Mouse (Mus musculus): ENCODE measurements around the gene Klhl26. TPM values are rescaled to one million over a fixed set of nuclear protein-coding genes. Genes with fewer than 3 reads are reported as not detected.

The Klhl26 gene
- polyA plus RNA-seq, 1 experiment = 10.0 TPM

GRCm38 (mm10) chr8:70504851-70505250 is 28.1 kb upstream of the Klhl26 start:
- TF ChIP-seq GATA1 (IDR thresholded peaks at IDR 0.05; ENCODE audit: low read length) = no peak

- TF ChIP-seq GATA1 (IDR thresholded peaks at IDR 0.05; ENCODE audit: low read length) = no peak
Observed at GRCm38 (mm10) chr8:70504291-70504716, 27.5 kb upstream of the Klhl26 start.

GRCm38 (mm10) chr8:70503062-70503750 is 26.4 kb upstream of the Klhl26 start:
- TF ChIP-seq GATA1 (IDR thresholded peaks at IDR 0.05; ENCODE audit: low read length) = no peak

GRCm38 (mm10) chr8:70502540-70502939 is 25.8 kb upstream of the Klhl26 start:
- no peak for TF ChIP-seq GATA1 (IDR thresholded peaks at IDR 0.05; ENCODE audit: low read length)

GRCm38 (mm10) chr8:70501820-70502529 is 25.2 kb upstream of the Klhl26 start:
- TF ChIP-seq GATA1 (IDR thresholded peaks at IDR 0.05; ENCODE audit: low read length) = no peak

DNA sequence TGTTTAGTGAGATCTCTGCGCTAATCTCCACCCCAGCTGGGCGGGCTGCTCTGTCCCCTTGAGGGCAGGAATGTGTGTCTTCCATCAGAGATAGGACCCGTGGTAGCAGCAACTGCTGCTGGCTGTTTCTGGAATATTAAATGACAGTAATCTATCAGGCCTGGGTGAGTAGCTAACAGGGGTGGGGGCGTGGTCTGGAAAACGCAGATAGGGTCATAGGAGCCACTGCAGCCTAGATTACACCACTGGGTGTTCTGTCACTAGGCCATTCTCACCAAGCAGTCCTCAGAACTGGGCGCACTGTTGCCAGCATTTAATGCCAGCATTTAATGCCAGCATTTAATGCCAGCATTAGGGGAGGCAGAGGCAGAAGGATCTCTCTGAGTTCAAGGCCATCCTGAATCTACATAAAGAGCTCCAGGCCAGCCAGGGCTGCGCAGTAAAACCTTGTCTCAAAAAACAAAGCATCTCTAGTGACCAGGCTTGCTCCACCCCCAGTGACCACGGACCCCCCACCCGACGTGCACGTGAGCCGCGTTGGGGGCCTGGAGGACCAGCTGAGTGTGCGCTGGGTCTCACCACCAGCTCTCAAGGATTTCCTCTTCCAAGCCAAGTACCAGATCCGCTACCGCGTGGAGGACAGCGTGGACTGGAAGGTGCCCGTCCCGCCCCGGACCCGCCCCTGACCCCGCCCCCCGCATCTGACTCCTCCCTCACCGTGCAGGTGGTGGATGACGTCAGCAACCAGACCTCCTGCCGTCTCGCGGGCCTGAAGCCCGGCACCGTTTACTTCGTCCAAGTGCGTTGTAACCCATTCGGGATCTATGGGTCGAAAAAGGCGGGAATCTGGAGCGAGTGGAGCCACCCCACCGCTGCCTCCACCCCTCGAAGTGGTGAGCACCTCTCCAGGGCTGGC is 23.9 kb upstream of the Klhl26 start:
- no peak for TF ChIP-seq GATA1 (IDR thresholded peaks at IDR 0.05; ENCODE audit: low read length)

DNA sequence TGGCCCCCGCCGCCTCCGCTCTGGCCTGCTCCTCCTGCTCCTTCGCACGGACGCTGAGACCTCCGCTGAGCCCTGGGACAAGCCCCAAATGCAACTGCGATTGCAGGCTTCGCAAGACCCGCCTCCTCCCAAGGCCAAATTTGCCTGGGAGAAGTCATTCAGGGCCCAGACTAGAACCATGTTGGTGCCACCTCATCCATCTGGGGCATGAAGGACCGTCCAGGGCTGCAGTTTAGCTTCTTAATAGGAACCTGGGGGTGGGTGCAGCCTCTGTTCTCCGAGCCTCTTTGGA is 18.9 kb upstream of the Klhl26 start:
- TF ChIP-seq GATA1 (IDR thresholded peaks at IDR 0.05; ENCODE audit: low read length) = no peak

- TF ChIP-seq GATA1 (IDR thresholded peaks at IDR 0.05; ENCODE audit: low read length) = no peak
Observed at GRCm38 (mm10) chr8:70495001-70495770, 18.4 kb upstream of the Klhl26 start.

DNA sequence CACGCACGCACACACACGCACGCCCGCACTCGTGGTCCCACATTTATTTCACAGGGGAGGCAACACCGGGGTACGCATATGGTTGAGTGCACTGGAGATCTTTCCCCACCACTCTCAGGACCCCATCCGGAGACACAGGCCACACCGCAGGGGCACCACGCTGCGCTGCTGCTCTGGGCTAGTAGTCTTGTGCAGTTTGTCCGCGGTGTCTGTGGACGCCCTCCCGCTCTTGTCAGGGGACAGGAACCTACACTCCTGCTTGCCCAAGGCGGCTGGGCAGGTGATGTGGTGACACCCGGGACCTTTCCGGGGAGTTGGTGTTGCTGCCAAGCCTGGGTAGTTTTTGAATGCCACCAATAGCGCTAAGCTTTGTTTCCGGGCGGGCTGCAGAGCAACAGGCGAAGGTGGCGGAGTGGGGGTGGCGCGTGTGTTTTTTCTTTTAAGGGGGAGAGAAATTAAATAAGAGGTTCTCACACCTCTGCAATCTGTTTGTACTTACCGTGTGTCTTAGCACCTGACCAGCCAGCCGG is 17.7 kb upstream of the Klhl26 start:
- no peak for TF ChIP-seq GATA1 (IDR thresholded peaks at IDR 0.05; ENCODE audit: low read length)

DNA sequence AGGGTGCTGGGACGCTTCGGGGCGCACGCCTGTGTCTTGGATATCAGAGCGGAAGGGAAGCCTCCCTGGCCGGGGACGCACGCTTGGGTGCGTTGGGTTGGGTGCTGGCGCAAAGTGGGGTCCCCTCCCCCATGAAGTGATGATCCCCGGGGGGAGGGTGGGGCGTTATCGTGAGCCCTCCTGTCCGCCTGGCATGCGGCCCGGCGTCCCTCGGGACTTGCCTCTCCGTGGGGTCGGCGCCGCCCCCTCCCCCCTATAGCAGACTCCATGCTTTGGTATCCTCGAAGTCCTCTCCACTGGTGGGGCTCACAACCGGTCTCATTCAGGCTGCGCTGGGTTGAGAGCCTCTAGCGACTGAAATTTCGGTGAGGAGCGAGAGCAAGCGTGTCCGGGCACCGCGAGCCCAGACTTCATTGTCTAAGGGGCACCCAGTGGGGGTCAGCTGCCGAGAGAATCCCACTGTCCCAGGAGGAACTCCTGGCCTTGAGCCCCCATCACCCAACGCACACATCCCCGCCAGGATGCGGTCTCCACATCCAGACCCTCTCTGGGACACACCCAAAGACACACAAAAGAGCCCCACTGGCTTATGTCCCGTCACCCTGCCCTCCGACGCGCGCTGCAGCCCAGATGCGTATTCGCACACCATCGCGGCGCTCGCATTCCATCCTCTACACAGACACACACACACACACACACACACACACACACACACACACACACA is 17.1 kb upstream of the Klhl26 start:
- no peak for TF ChIP-seq GATA1 (IDR thresholded peaks at IDR 0.05; ENCODE audit: low read length)

DNA sequence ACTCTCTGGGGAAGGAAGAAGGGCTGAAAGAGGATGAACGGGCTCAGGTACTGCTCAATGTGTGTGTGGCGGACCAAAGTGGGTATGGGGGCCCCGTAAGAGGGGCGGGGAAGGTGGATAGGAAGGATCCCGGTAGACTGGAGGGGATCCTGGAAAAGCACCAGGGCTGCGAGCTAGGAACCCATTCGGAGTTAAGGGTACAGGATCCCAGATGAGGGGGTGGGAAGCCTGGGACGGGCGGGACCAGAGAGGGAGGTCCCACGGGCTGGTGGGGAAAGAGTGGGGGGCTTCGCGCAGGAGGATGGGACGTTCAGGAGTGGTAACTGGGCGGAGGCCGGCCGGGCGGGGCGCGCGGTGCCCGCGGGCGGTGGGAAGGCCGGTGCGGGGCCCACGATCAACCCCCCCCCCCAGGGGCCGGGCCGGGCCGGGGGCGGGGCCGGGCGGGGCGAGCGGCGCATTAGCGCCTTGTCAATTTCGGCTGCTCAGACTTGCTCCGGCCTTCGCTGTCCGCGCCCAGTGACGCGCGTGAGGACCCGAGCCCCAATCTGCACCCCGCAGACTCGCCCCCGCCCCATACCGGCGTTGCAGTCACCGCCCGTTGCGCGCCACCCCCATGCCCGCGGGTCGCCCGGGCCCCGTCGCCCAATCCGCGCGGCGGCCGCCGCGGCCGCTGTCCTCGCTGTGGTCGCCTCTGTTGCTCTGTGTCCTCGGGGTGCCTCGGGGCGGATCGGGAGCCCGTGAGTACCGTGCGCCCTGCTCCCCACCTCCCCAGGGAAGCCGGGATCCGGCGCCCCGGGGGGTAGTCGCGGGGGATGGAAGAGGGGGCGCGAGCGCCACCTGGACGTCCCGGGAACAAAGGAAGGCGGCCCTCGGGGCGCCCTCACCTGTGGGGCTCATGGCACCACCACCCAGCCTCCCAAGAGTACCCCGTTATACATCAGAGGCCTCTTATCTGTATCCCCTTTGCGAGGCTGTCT is 16.2 kb upstream of the Klhl26 start, which contains the start of gene Crlf1:
TSS of gene Crlf1 (plus strand) at position 495 of the 977 bp plus-strand sequence.
- TF ChIP-seq GATA1 (IDR thresholded peaks at IDR 0.05; ENCODE audit: low read length) = no peak

DNA sequence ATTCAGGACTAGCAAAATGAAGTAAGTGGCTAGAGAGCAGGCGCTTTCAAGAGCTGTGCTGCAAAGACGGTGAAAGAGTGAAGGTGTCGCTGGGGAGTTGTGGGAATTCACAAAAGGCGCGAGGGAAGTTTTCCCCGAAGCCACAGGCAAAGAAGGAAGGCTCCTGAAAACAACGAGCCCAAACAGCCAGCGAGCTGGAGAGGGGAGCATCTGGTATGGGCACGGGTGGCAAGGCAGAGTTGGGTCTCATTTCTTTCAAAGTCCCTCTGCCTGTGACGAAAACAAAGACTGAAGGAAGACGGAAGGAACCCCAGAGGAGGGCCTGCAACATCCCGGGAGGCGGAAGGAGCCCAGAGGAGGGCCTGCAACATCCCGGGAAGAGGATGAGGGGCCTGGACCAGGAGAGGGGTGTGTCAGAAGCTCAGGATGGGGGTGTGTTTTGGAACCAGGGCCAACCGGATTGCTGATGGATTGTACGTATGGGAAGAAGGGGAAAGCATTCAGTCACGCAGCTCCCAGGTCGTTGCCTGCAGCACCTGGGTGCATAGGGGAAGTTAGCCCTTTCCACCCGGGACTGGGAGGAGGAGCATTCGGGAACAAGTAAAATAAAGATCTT is 14.2 kb upstream of the Klhl26 start:
- TF ChIP-seq GATA1 (IDR thresholded peaks at IDR 0.05; ENCODE audit: low read length) = no peak

Measured in G1E-ER4 (cell line).